Mouse (Mus musculus): ENCODE measurements at regions not wholly inside any gene's neighbourhood (a gene's known extent, or its start where the extent isn't known, plus 50 kb on each side); places are given as distances from the start of the nearest gene placed in this dataset.

DNA sequence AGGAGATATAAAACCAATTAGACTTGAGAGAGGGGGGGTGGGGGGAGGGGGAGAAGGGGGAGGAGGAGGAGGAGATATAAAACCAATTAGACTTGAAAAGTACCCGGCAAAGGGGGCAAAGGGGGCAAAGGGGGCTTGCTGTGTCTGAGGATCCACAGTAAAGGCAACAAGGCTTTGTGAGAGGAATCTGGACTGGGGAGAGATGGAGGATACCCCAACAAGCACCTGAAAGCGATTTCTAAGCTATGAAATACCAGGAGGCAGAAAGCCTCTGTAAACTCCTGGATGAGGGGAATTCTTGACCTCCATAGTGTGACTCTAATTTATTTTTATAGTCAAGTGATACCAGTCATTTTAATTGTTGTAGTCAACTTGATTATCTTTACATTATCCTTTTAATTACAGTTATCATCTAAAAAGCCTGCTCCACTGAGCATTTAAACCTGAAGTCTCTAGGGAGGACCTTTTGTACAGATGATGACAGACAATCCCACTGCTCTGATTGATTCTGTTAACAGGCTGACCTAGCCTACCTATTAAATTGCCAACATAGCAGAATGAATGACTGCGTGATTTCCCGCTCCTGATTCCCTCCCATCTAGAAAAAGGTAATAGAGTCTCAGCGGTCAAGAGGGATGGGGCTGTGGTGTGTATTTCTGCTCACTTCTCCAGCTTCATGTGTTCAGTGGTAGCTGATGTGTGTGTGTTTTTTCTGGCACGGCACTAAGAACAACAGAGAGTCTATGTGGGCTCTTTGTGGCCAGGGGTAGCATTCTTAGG, 195.4 kb downstream of the Cpe start:
- Histone ChIP-seq H3K27me3 (ENCODE audit: insufficient read depth, low read length) (no peaks in the 10 kb centered on the region), H3K4me2 (ENCODE audit: low read depth, low read length) (no peak overlapping the region), H3K36me3 (ENCODE audit: insufficient read depth, low read length) (no peaks in the 10 kb centered on the region), H3K4me3 (ENCODE audit: low read length) (no peak overlapping the region), H3K9ac (replicated peaks; ENCODE audit: low read length) (no peak overlapping the region), H3K9me3 (ENCODE audit: low read length) (no peaks in the 10 kb centered on the region), H3K27ac (no peak overlapping the region), H3K4me1 (ENCODE audit: insufficient read depth, low read length) (no peaks in the 10 kb centered on the region)
- WGBS: 56% methylated on average over 6 of the region's 6 CpGs
- no peak for TF ChIP-seq CTCF (IDR thresholded peaks at IDR 0.05; ENCODE audit: low read depth)
- no peak for DNase-seq (ENCODE audit: low spot score)
- ATAC-seq: no peak

DNA sequence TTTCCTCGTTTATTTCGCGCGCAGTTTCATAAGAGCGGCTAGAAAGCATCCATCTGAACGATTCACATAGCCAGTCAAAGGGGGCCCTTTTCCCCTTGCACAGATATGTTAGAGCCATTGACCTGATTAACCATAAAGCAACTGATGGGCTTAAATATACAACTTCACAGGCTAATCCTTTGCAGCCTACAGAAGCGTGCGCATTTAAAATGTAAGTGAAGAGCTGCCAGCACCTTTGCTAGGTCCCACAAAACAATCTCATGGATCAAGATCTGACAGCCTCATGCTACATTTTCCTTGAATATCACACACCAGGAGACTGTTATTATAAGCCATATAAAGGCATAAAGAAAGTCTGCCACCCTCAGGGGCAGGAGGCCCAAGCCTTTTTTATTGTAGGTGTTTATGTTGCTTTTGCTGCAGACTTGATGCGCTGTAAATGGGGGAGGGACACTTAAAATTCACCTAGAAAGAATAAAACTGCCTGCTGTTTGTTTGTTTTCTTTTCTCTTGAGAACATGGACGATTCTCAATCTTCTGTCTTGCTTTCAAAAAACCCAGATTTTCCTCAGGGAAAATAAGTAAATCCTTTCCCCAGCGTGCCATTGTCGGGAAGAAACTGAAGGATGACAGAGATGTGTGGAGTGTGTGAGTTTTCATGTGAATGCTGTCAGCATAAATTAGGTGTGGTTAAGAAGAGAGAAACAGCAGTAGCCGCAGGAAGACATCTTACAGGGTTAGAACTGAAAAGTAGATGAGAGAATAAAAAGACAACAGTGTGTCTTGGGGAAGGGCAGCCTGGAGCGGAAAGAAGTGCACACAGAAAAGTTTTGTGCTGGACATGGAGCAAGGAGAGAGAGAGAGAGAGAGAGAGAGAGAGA, 196.3 kb downstream of the Cpe start:
- Histone ChIP-seq H3K9ac (replicated peaks; ENCODE audit: low read length) (no peak overlapping the region), H3K36me3 (ENCODE audit: insufficient read depth, low read length) (no peaks in the 10 kb centered on the region), H3K4me1 (ENCODE audit: insufficient read depth, low read length) (no peaks in the 10 kb centered on the region), H3K4me3 (ENCODE audit: low read length) (no peak overlapping the region), H3K9me3 (ENCODE audit: low read length) (no peaks in the 10 kb centered on the region), H3K27ac (no peak overlapping the region), H3K4me2 (ENCODE audit: low read depth, low read length) (no peak overlapping the region), H3K27me3 (ENCODE audit: insufficient read depth, low read length) (no peaks in the 10 kb centered on the region)
- 44% methylated on average over 14 of the region's 14 CpGs for WGBS
- no peak for TF ChIP-seq CTCF (IDR thresholded peaks at IDR 0.05; ENCODE audit: low read depth)
- ATAC-seq (no peak), DNase-seq (ENCODE audit: low spot score) (no peak)

DNA sequence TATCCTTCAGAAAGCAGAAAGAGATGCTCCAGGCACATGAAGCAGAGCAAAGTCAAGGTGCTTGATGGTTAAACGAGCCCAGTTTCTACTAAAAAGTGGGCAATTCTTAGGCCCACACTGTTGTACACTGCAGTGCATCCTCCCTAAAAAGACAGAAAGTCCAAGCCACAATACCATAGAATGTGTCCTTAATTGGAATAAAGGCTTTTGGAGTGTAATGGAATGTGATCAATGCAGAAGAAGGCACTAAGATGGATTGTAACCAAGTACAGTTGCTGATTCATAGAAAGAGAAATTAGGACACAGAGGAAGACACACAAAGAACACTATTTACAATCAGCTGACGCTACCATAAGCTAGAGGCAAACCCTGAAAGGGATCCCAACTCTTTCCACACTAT, 201.3 kb downstream of the Cpe start:
- H3K27ac ChIP-seq: no peak overlapping the region
- WGBS: 91% methylated on average over 2 of the region's 2 CpGs
- no peak for TF ChIP-seq CTCF (IDR thresholded peaks at IDR 0.05; ENCODE audit: low read depth)
- DNase-seq (ENCODE audit: low spot score): no peak
- no peak overlapping the region for H3K9ac ChIP-seq (replicated peaks; ENCODE audit: low read length)
- H3K27me3 ChIP-seq (ENCODE audit: insufficient read depth, low read length): no peaks in the 10 kb centered on the region
- H3K4me1 ChIP-seq (ENCODE audit: insufficient read depth, low read length): no peaks in the 10 kb centered on the region
- no peak overlapping the region for H3K4me3 ChIP-seq (ENCODE audit: low read length)
- no peaks in the 10 kb centered on the region for H3K36me3 ChIP-seq (ENCODE audit: insufficient read depth, low read length)
- no peak overlapping the region for H3K4me2 ChIP-seq (ENCODE audit: low read depth, low read length)
- ATAC-seq: no peak
- no peaks in the 10 kb centered on the region for H3K9me3 ChIP-seq (ENCODE audit: low read length)

DNA sequence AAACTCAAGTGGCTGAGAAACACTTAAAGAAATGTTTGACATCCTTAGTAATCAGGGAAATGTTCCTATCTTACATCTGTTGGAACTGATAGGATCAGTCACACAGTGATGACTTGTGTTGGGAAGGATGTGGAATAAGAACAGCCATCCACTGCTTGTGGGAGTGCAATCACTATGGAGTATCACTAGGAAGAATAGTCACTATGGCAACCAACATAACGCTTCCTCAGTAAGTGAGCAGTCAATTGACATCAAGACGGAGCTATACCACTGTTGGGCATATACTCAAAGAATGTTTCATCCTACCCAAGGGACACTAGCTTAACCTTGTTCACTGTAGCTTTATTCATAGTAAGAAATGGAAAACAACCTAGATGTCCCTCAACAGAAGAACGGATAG, 204.8 kb downstream of the Cpe start:
- Histone ChIP-seq H3K27ac (no peak overlapping the region), H3K27me3 (ENCODE audit: insufficient read depth, low read length) (no peaks in the 10 kb centered on the region), H3K4me1 (ENCODE audit: insufficient read depth, low read length) (no peaks in the 10 kb centered on the region), H3K4me2 (ENCODE audit: low read depth, low read length) (no peak overlapping the region), H3K9ac (replicated peaks; ENCODE audit: low read length) (no peak overlapping the region), H3K9me3 (ENCODE audit: low read length) (no peaks in the 10 kb centered on the region), H3K4me3 (ENCODE audit: low read length) (no peak overlapping the region), H3K36me3 (ENCODE audit: insufficient read depth, low read length) (no peaks in the 10 kb centered on the region)
- no peak for DNase-seq (ENCODE audit: low spot score)
- ATAC-seq: no peak
- WGBS: 53% methylated on average over 3 of the region's 3 CpGs
- no peak for TF ChIP-seq CTCF (IDR thresholded peaks at IDR 0.05; ENCODE audit: low read depth)

DNA sequence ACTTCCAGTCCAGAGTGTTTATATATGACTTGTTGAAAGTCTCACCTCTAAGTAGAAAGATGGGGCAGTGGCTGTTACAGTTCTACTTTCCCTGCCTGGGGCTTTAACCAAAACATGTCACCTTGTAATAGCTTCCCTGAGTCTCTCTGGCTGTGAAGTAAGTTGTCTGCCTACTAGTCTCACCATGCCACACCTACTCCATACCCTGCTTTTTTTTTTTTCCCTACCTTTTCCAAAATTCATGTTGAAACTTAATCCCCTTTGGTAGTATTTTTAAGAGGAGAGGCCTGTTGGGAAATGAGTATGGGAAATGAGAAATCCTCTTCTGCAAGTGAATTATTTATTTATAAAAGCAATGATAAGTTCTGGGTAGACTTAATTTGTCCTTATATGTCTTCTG, 219.6 kb downstream of the Cpe start:
- Histone ChIP-seq H3K9me3 (ENCODE audit: low read length) (no peaks in the 10 kb centered on the region), H3K4me3 (ENCODE audit: low read length) (no peak overlapping the region), H3K9ac (replicated peaks; ENCODE audit: low read length) (no peak overlapping the region), H3K27me3 (ENCODE audit: insufficient read depth, low read length) (no peaks in the 10 kb centered on the region), H3K27ac (no peak overlapping the region), H3K4me2 (ENCODE audit: low read depth, low read length) (no peak overlapping the region), H3K36me3 (ENCODE audit: insufficient read depth, low read length) (no peaks in the 10 kb centered on the region), H3K4me1 (ENCODE audit: insufficient read depth, low read length) (no peaks in the 10 kb centered on the region)
- TF ChIP-seq CTCF (IDR thresholded peaks at IDR 0.05; ENCODE audit: low read depth): no peak
- DNase-seq (ENCODE audit: low spot score) (no peak), ATAC-seq (no peak)

DNA sequence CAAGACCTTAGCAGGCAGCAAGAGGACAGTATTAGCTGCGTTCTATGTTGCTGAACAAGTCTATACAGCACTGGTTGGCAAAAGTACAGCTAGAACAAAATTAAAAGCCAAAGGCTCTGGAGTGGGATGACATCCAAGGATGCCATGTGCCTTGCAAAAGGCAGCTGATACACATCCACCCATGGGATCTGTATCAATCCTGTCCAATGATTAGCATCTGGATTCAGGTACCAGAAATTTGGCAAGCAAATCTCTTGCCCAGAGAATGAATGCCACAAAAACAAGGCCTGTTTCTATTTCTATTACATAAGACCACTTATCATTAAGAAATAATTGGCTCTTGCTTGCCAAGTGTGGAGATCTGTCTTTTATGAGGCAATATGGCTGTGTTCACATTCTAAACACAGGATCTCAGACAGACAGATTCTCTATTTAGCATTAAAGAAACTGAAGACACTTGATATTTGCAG, 220.0 kb downstream of the Cpe start:
- Histone ChIP-seq H3K4me3 (ENCODE audit: low read length) (no peak overlapping the region), H3K27me3 (ENCODE audit: insufficient read depth, low read length) (no peaks in the 10 kb centered on the region), H3K4me2 (ENCODE audit: low read depth, low read length) (no peak overlapping the region), H3K9ac (replicated peaks; ENCODE audit: low read length) (no peak overlapping the region), H3K9me3 (ENCODE audit: low read length) (no peaks in the 10 kb centered on the region), H3K36me3 (ENCODE audit: insufficient read depth, low read length) (no peaks in the 10 kb centered on the region), H3K27ac (no peak overlapping the region), H3K4me1 (ENCODE audit: insufficient read depth, low read length) (no peaks in the 10 kb centered on the region)
- peak; percentile 18 for DNase-seq (ENCODE audit: low spot score)
- ATAC-seq: no peak
- TF ChIP-seq CTCF (IDR thresholded peaks at IDR 0.05; ENCODE audit: low read depth): no peak
- 57% methylated on average over 1 of the region's 1 CpGs for WGBS

DNA sequence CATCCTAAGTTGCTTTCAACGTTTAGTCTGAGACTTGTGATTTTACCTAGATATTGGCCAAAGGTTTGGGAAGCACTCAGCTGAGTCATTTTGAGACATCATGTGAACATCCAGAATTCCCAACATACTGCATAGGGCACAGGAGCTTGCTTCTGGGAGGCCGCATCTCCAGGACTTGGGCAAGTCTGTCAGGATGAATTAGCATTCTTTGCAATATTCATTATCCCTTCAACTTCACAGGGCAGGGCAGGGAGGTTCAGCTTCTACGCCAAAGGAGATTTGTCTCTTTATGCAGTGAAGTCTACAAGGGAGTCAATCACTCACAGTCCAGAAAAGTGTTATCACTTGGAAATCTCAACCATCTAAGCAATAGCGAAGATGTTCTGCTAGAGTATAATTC, 231.7 kb downstream of the Cpe start:
- H3K36me3 ChIP-seq (ENCODE audit: insufficient read depth, low read length): no peaks in the 10 kb centered on the region
- ATAC-seq: no peak
- no peak for TF ChIP-seq CTCF (IDR thresholded peaks at IDR 0.05; ENCODE audit: low read depth)

More for the DNA sequence above, 231.7 kb downstream of the Cpe start:
- Histone ChIP-seq H3K9me3 (ENCODE audit: low read length) (no peaks in the 10 kb centered on the region), H3K27me3 (ENCODE audit: insufficient read depth, low read length) (no peaks in the 10 kb centered on the region), H3K4me1 (ENCODE audit: insufficient read depth, low read length) (no peaks in the 10 kb centered on the region), H3K27ac (no peak overlapping the region), H3K4me3 (ENCODE audit: low read length) (no peak overlapping the region), H3K4me2 (ENCODE audit: low read depth, low read length) (no peak overlapping the region), H3K9ac (replicated peaks; ENCODE audit: low read length) (no peak overlapping the region)
- 75% methylated on average over 4 of the region's 4 CpGs for WGBS
- DNase-seq (ENCODE audit: low spot score): no peak

Measured in hindbrain, postnatal 0 days (tissue).